Mouse (Mus musculus) heart, adult 2 months (tissue): ENCODE data around the gene Lgr4.

ENCODE experiments used
- CTCF ChIP-seq: fragments of 200-600 bp; IDR thresholded peaks from 2 replicates; pipeline ENCODE4 v1.8.1; 2022; ENCODE audit warnings: antibody characterized with exemption, mild to moderate bottlenecking, moderate library complexity
- EP300 ChIP-seq: fragments of 200-500 bp; IDR thresholded peaks from 2 replicates; pipeline ENCODE4 v1.6.1; 2011; ENCODE audit warnings: low read depth, low read length, control low read depth; ENCODE audit not compliant: insufficient read depth

GRCm38 (mm10) chr2:109945532-109945931 lies 28.1 kb downstream of the Lgr4 start:
- no peak for TF ChIP-seq CTCF
- TF ChIP-seq EP300, result no peak
